Mouse (Mus musculus) T-helper 17 cell (primary cell): ENCODE measurements at regions not wholly inside any gene's neighbourhood (a gene's known extent, or its start where the extent isn't known, plus 50 kb on each side); places are given as distances from the start of the nearest gene placed in this dataset.
"Not testable (repeated sequence)": the region's sequence is repeated elsewhere in the genome, so short reads cannot be mapped to it uniquely, and the experiment has no call there.

Experiments used
- in situ Hi-C, 2 experiments: fragments of 300-600 bp; cut with MboI, MseI; formaldehyde crosslinking; loops; 1 replicate in 1 of 2; 2 replicates in 1 of 2; pipeline ENCODE4 v1.15.1; 2025; ENCODE audit warnings: high pct_unique_total_duplicates in 2 of 2

- in situ Hi-C loops: no loop called here
These were observed 216.9 kb downstream of the Dact1 start for GRCm38 (mm10) chr12:71526623-71527022.

GRCm38 (mm10) chr12:71532161-71532560 is 222.5 kb downstream of the Dact1 start:
- in situ Hi-C loops: no loop called here

GRCm38 (mm10) chr12:71532708-71533450 is 223.2 kb downstream of the Dact1 start:
- in situ Hi-C loops: no loop called here

- in situ Hi-C loops: no loop called here
These were observed 224.0 kb downstream of the Dact1 start for GRCm38 (mm10) chr12:71533701-71534100.

- in situ Hi-C loops: no loop called here
These were observed 224.5 kb downstream of the Dact1 start for GRCm38 (mm10) chr12:71534199-71534598.

GRCm38 (mm10) chr12:71535251-71535650 is 225.6 kb downstream of the Dact1 start:
- in situ Hi-C loops: no loop called here

GRCm38 (mm10) chr12:71535831-71536230 is 226.1 kb downstream of the Dact1 start:
- in situ Hi-C loops: not testable (repeated sequence)

- in situ Hi-C loops: no loop called here
These were observed 229.0 kb downstream of the Dact1 start for GRCm38 (mm10) chr12:71538691-71539090.

- in situ Hi-C loops: no loop called here
These were observed 230.6 kb downstream of the Dact1 start for GRCm38 (mm10) chr12:71540279-71540678.

GRCm38 (mm10) chr12:71541961-71542360 is 232.3 kb downstream of the Dact1 start:
- in situ Hi-C loops: no loop called here

GRCm38 (mm10) chr12:71543571-71544119 is 234.0 kb downstream of the Dact1 start:
- in situ Hi-C loops: no loop called here

GRCm38 (mm10) chr12:71544401-71545159 is 234.9 kb downstream of the Dact1 start:
- in situ Hi-C loops: no loop called here

GRCm38 (mm10) chr12:71546523-71547265 is 237.0 kb downstream of the Dact1 start:
- in situ Hi-C loops: no loop called here

GRCm38 (mm10) chr12:71549336-71549735 is 239.7 kb downstream of the Dact1 start:
- in situ Hi-C loops: no loop called here

- in situ Hi-C loops: no loop called here
These were observed 244.5 kb downstream of the Dact1 start for GRCm38 (mm10) chr12:71554212-71554611.

GRCm38 (mm10) chr12:71561259-71561658 is 251.6 kb downstream of the Dact1 start:
- in situ Hi-C loops: no loop called here

GRCm38 (mm10) chr12:71561918-71562572 is 252.4 kb downstream of the Dact1 start:
- in situ Hi-C loops: no loop called here

GRCm38 (mm10) chr12:71563219-71563618 is 253.5 kb downstream of the Dact1 start:
- in situ Hi-C loops: no loop called here

GRCm38 (mm10) chr12:71566371-71566770 is 256.7 kb downstream of the Dact1 start:
- in situ Hi-C loops: no loop called here

- in situ Hi-C loops: no loop called here
These were observed 258.6 kb downstream of the Dact1 start for GRCm38 (mm10) chr12:71568251-71568650.

GRCm38 (mm10) chr12:71568880-71569390 is 259.3 kb downstream of the Dact1 start:
- in situ Hi-C loops: no loop called here
